Mouse (Mus musculus) thymus, adult 2 months (tissue): ENCODE measurements around the gene Asb16. TPM values are rescaled to one million over a fixed set of nuclear protein-coding genes. Genes with fewer than 3 reads are reported as not detected.

ENCODE experiments used
- DNase-seq: peaks from one replicate; pipeline ENCODE4 v3.0.0; 2021
- H3K27ac ChIP-seq: fragments of 200-500 bp; 2 replicates; pipeline ENCODE4 v1.5.1; 2012; ENCODE audit warnings: low read length, control low read depth; ENCODE audit not compliant: control insufficient read depth, insufficient read depth
- H3K27me3 ChIP-seq: fragments of 200-500 bp; 2 replicates; pipeline ENCODE4 v1.6.1; 2012; ENCODE audit warnings: mild to moderate bottlenecking, low read length, moderate library complexity, mixed read lengths; ENCODE audit not compliant: control insufficient read depth, insufficient read depth
- H3K36me3 ChIP-seq: fragments of 200-500 bp; 2 replicates; pipeline ENCODE4 v1.6.1; 2012; ENCODE audit warnings: mild to moderate bottlenecking, low read length, moderate library complexity; ENCODE audit not compliant: control insufficient read depth, insufficient read depth
- H3K4me1 ChIP-seq: fragments of 200-500 bp; replicated peaks from 2 replicates; pipeline ENCODE4 v1.6.1; 2012; ENCODE audit warnings: low read length; ENCODE audit not compliant: control insufficient read depth, insufficient read depth
- H3K4me3 ChIP-seq: fragments of 200-500 bp; 2 replicates; pipeline ENCODE4 v1.5.1; 2012; ENCODE audit warnings: mild to moderate bottlenecking, low read length, control low read depth, moderate library complexity; ENCODE audit not compliant: control insufficient read depth, insufficient read depth
- CTCF ChIP-seq: fragments of 200-500 bp; IDR thresholded peaks from 2 replicates; pipeline ENCODE4 v1.5.1; 2012; ENCODE audit warnings: mild to moderate bottlenecking, control low read depth, low read length, moderate library complexity, borderline replicate concordance; ENCODE audit not compliant: control insufficient read depth, poor library complexity, insufficient read depth; ENCODE audit errors: extremely low read depth
- POLR2A ChIP-seq: fragments of 200-500 bp; IDR thresholded peaks from 2 replicates; pipeline ENCODE4 v1.6.1; 2012; ENCODE audit warnings: mild to moderate bottlenecking, low read length, control low read depth, moderate library complexity; ENCODE audit not compliant: control insufficient read depth, poor library complexity, insufficient read depth; ENCODE audit errors: extremely low read depth
- WGBS: fragments of 180-500 bp; shearing (Covaris S2); methylation state at CpG from one replicate; pipeline ENCODE4 v1.1.7; 2018; 5-methylcytosine and 5-hydroxymethylcytosine counted together
- polyA plus RNA-seq: library from polyadenylated mRNA; depleted of rRNA; stranded (reverse); fragments of >200 nt; gene quantifications from 2 replicates; pipeline ENCODE4 v1.2.3, GENCODE M21; 2012

The Asb16 gene
- polyA plus RNA-seq, 1 experiment: 0.12 TPM

GRCm38 (mm10) chr11:102221954-102222351 lies 46.6 kb upstream of the Asb16 start:
- DNase-seq: no peak
- H3K27ac ChIP-seq: no peak overlapping the region
- TF ChIP-seq POLR2A (no peak), CTCF (no peak)
- 59% methylated on average over 8 of the region's 8 CpGs for WGBS
- H3K4me1 ChIP-seq: peaks cover 52% of the 10 kb centered on the region
- no peaks in the 10 kb centered on the region for H3K27me3 ChIP-seq
- H3K4me3 ChIP-seq: no peak overlapping the region
- H3K36me3 ChIP-seq: no peaks in the 10 kb centered on the region

GRCm38 (mm10) chr11:102223166-102223565 lies 45.4 kb upstream of the Asb16 start:
- no peaks in the 10 kb centered on the region for H3K27me3 ChIP-seq
- H3K36me3 ChIP-seq: no peaks in the 10 kb centered on the region
- H3K27ac ChIP-seq: no peak overlapping the region
- 37% methylated on average over 6 of the region's 6 CpGs for WGBS
- no peak overlapping the region for H3K4me3 ChIP-seq
- DNase-seq: peak; percentile 89
- TF ChIP-seq POLR2A (no peak), CTCF (peak; percentile 68; the same call in 1 of the 2 replicates)
- H3K4me1 ChIP-seq: peaks cover 40% of the 10 kb centered on the region

GRCm38 (mm10) chr11:102224686-102225085 lies 43.9 kb upstream of the Asb16 start:
- WGBS: 84% methylated on average over 22 of the region's 22 CpGs
- peaks cover 40% of the 10 kb centered on the region for H3K4me1 ChIP-seq
- no peak overlapping the region for H3K4me3 ChIP-seq
- no peak overlapping the region for H3K27ac ChIP-seq
- TF ChIP-seq CTCF (no peak), POLR2A (no peak)
- DNase-seq: no peak
- no peaks in the 10 kb centered on the region for H3K36me3 ChIP-seq
- H3K27me3 ChIP-seq: no peaks in the 10 kb centered on the region; the same call in 1 of the 2 replicates

GRCm38 (mm10) chr11:102225221-102225620 lies 43.3 kb upstream of the Asb16 start:
- DNase-seq: no peak
- H3K36me3 ChIP-seq: no peaks in the 10 kb centered on the region
- H3K4me1 ChIP-seq: peaks cover 34% of the 10 kb centered on the region
- TF ChIP-seq CTCF (no peak), POLR2A (no peak)
- no peak overlapping the region for H3K27ac ChIP-seq
- no peaks in the 10 kb centered on the region; the same call in 1 of the 2 replicates for H3K27me3 ChIP-seq
- no peak overlapping the region for H3K4me3 ChIP-seq
- WGBS: 86% methylated on average over 5 of the region's 5 CpGs

GRCm38 (mm10) chr11:102226067-102226978 lies 42.2 kb upstream of the Asb16 start:
- Histone ChIP-seq H3K36me3 (no peaks in the 10 kb centered on the region), H3K27ac (no peak overlapping the region), H3K27me3 (no peaks in the 10 kb centered on the region; the same call in 1 of the 2 replicates), H3K4me1 (peaks cover 33% of the 10 kb centered on the region), H3K4me3 (no peak overlapping the region)
- 91% methylated on average over 12 of the region's 12 CpGs for WGBS
- TF ChIP-seq CTCF: no peak
- TF ChIP-seq POLR2A: no peak
- DNase-seq: no peak

- WGBS: 89% methylated on average over 12 of the region's 12 CpGs
- H3K27ac ChIP-seq: no peak overlapping the region
- H3K4me3 ChIP-seq: no peak overlapping the region
- no peak for DNase-seq
- peaks cover 22% of the 10 kb centered on the region for H3K4me1 ChIP-seq
- no peaks in the 10 kb centered on the region; the same call in 1 of the 2 replicates for H3K27me3 ChIP-seq
- no peak for TF ChIP-seq CTCF
- no peak for TF ChIP-seq POLR2A
- H3K36me3 ChIP-seq: no peaks in the 10 kb centered on the region
Observed at GRCm38 (mm10) chr11:102227270-102228190, 41.0 kb upstream of the Asb16 start.
